Mouse (Mus musculus) myocyte (in vitro differentiated cells): Measurements from ENCODE around the gene Crtap. TPM values are rescaled to one million over a fixed set of nuclear protein-coding genes. Genes with fewer than 3 reads are reported as not detected.

ENCODE experiments used
- H3K27me3 ChIP-seq: one replicate; pipeline ENCODE4 v1.6.1; 2011; ENCODE audit not compliant: control insufficient read depth, insufficient read depth, insufficient read length
- H3K36me3 ChIP-seq: one replicate; pipeline ENCODE4 v1.6.1; 2011; ENCODE audit not compliant: control insufficient read depth, insufficient read depth
- H3K4me2 ChIP-seq: one replicate; pipeline ENCODE4 v1.6.1; 2011; ENCODE audit warnings: low read depth, control low read depth
- H3K4me3 ChIP-seq: one replicate; pipeline ENCODE4 v1.5.1; 2011; ENCODE audit warnings: mild to moderate bottlenecking, control low read depth, moderate library complexity
- H3K79me2 ChIP-seq: one replicate; pipeline ENCODE4 v1.6.1; 2011; ENCODE audit not compliant: control insufficient read depth, insufficient read depth
- H3ac ChIP-seq: one replicate; pipeline ENCODE4 v1.6.1; 2011; ENCODE audit not compliant: control insufficient read depth, insufficient read length
- CEBPB ChIP-seq: IDR thresholded peaks from 2 replicates; pipeline ENCODE4 v1.6.1; 2011; ENCODE audit warnings: mild to moderate bottlenecking, moderate library complexity; ENCODE audit not compliant: poor library complexity, insufficient read depth, severe bottlenecking
- E2F4 ChIP-seq: IDR thresholded peaks from one replicate; pipeline ENCODE4 v1.6.1; 2011; ENCODE audit warnings: mild to moderate bottlenecking, control low read depth, moderate library complexity; ENCODE audit not compliant: insufficient read depth
- MAX ChIP-seq: IDR thresholded peaks from one replicate; pipeline ENCODE4 v1.6.1; 2011; ENCODE audit warnings: low read depth, mild to moderate bottlenecking, control low read depth
- MYOD1 ChIP-seq, 3 experiments: IDR thresholded peaks; one replicate each; pipeline ENCODE4 v1.6.1; 2011; ENCODE audit warnings: control low read depth in 2 of 3, low read depth in 2 of 3, mild to moderate bottlenecking in 2 of 3, moderate library complexity in 1 of 3; ENCODE audit not compliant: insufficient read length in 2 of 3, control insufficient read depth in 1 of 3
- MYOG ChIP-seq, 3 experiments: IDR thresholded peaks; one replicate each; pipeline ENCODE4 v1.6.1; 2011; ENCODE audit warnings: control low read depth in 2 of 3, low read depth in 2 of 3, mild to moderate bottlenecking in 2 of 3; ENCODE audit not compliant: insufficient read length in 2 of 3, control insufficient read depth in 1 of 3, insufficient read depth in 1 of 3
- POLR2A ChIP-seq: IDR thresholded peaks from one replicate; pipeline ENCODE4 v1.6.1; 2011; ENCODE audit warnings: low read depth, mild to moderate bottlenecking, control low read depth, moderate library complexity; ENCODE audit not compliant: insufficient read length
- POLR2AphosphoS2 ChIP-seq: IDR thresholded peaks from one replicate; pipeline ENCODE4 v1.6.1; 2011; ENCODE audit warnings: low read depth, control low read depth; ENCODE audit not compliant: insufficient read length
- REST ChIP-seq: IDR thresholded peaks from one replicate; pipeline ENCODE4 v1.6.1; 2011; ENCODE audit warnings: mild to moderate bottlenecking, control low read depth, moderate library complexity; ENCODE audit not compliant: insufficient read depth, insufficient read length
- SRF ChIP-seq: IDR thresholded peaks from one replicate; pipeline ENCODE4 v1.6.1; 2011; ENCODE audit warnings: low read depth; ENCODE audit not compliant: control insufficient read depth, insufficient read length
- TCF12 ChIP-seq: IDR thresholded peaks from one replicate; pipeline ENCODE4 v1.6.1; 2011; ENCODE audit warnings: mild to moderate bottlenecking, control low read depth; ENCODE audit not compliant: poor library complexity, insufficient read depth, severe bottlenecking
- TCF3 ChIP-seq: IDR thresholded peaks from one replicate; pipeline ENCODE4 v1.6.1; 2011; ENCODE audit warnings: low read depth, control low read depth; ENCODE audit not compliant: insufficient read length
- USF1 ChIP-seq: IDR thresholded peaks from one replicate; pipeline ENCODE4 v1.6.1; 2011; ENCODE audit warnings: low read depth, mild to moderate bottlenecking, control low read depth, moderate library complexity
- polyA plus RNA-seq: library from polyadenylated mRNA; unstranded; fragments of >200 nt; fragmentation: generic; extraction: Trizol; gene quantifications from one replicate; pipeline ENCODE4 v1.2.1, GENCODE M21; 2012; ENCODE audit warnings: missing spikeins

Gene Crtap
- polyA plus RNA-seq, 1 experiment: 66.3 TPM

GRCm38 (mm10) chr9:114384691-114385090 is 5.8 kb downstream of the Crtap start:
- H3K4me2 ChIP-seq: no peak overlapping the region
- no peak overlapping the region for H3ac ChIP-seq
- TF ChIP-seq POLR2AphosphoS2: no peak
- H3K79me2 ChIP-seq: no peaks in the 10 kb centered on the region
- no peaks in the 10 kb centered on the region for H3K36me3 ChIP-seq
- no peak overlapping the region for H3K4me3 ChIP-seq
- H3K27me3 ChIP-seq: no peaks in the 10 kb centered on the region

- no peak for TF ChIP-seq TCF3
- TF ChIP-seq MYOG (IDR thresholded peaks at IDR 0.05; ENCODE audit: control insufficient read depth in 1 of 3, insufficient read depth in 1 of 3, insufficient read length in 2 of 3, low read depth in 2 of 3): no peak
- TF ChIP-seq E2F4: no peak
- no peak for TF ChIP-seq MAX
- no peak for TF ChIP-seq REST
- no peak for TF ChIP-seq TCF12
- no peak for TF ChIP-seq USF1
- TF ChIP-seq SRF: no peak
- no peak for TF ChIP-seq POLR2A
- no peak for TF ChIP-seq POLR2AphosphoS2
- TF ChIP-seq CEBPB: no peak
- TF ChIP-seq MYOD1 (IDR thresholded peaks at IDR 0.05; ENCODE audit: control insufficient read depth in 1 of 3, insufficient read length in 2 of 3, low read depth in 2 of 3): no peak
Measured at GRCm38 (mm10) chr9:114382936-114383710, 7.4 kb downstream of the Crtap start.

GRCm38 (mm10) chr9:114380881-114381733 is 9.4 kb downstream of the Crtap start:
- no peaks in the 10 kb centered on the region for H3K79me2 ChIP-seq
- no peaks in the 10 kb centered on the region for H3K36me3 ChIP-seq
- H3K4me2 ChIP-seq: no peak overlapping the region
- H3K4me3 ChIP-seq: no peak overlapping the region
- H3ac ChIP-seq: no peak overlapping the region
- TF ChIP-seq E2F4: no peak
- no peak for TF ChIP-seq POLR2A
- TF ChIP-seq USF1: no peak
- no peak for TF ChIP-seq POLR2AphosphoS2
- no peak for TF ChIP-seq REST
- no peak for TF ChIP-seq TCF12
- no peak for TF ChIP-seq MYOD1 (IDR thresholded peaks at IDR 0.05; ENCODE audit: control insufficient read depth in 1 of 3, insufficient read length in 2 of 3, low read depth in 2 of 3)
- TF ChIP-seq MAX: no peak
- no peak for TF ChIP-seq TCF3
- no peak for TF ChIP-seq MYOG (IDR thresholded peaks at IDR 0.05; ENCODE audit: control insufficient read depth in 1 of 3, insufficient read depth in 1 of 3, insufficient read length in 2 of 3, low read depth in 2 of 3)
- no peak for TF ChIP-seq SRF
- no peak for TF ChIP-seq CEBPB
- H3K27me3 ChIP-seq: no peaks in the 10 kb centered on the region

More at GRCm38 (mm10) chr9:114382936-114383710, 7.4 kb downstream of the Crtap start:
- H3K4me2 ChIP-seq: no peak overlapping the region
- no peak overlapping the region for H3ac ChIP-seq
- H3K36me3 ChIP-seq: no peaks in the 10 kb centered on the region
- no peaks in the 10 kb centered on the region for H3K27me3 ChIP-seq
- no peak overlapping the region for H3K4me3 ChIP-seq
- no peaks in the 10 kb centered on the region for H3K79me2 ChIP-seq

DNA sequence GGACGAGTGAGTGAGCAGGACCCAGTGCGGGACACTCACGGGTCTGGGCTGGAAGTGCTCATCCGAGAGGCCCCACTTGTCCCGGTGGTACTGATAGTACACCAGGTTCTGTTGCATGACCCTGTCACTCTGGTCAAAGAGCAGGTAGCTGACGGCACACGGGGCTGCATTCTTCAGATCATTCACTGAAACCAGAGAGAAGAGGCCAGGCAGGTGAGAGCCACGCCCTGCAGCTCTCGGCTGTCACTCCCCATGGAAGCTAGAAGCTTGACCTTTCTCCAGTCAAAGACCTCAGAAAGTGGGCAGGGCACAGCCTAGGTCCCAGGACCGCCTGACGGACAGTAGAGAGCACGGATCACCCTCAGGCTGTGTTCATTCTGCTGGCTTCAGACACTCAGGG is 10.6 kb downstream of the Crtap start:
- H3K79me2 ChIP-seq: no peaks in the 10 kb centered on the region
- H3K4me3 ChIP-seq: no peak overlapping the region
- H3K27me3 ChIP-seq: no peaks in the 10 kb centered on the region
- H3K36me3 ChIP-seq: no peaks in the 10 kb centered on the region
- no peak overlapping the region for H3K4me2 ChIP-seq
- H3ac ChIP-seq: no peak overlapping the region
- TF ChIP-seq MAX (no peak), CEBPB (no peak), USF1 (no peak), TCF12 (no peak), REST (no peak), SRF (no peak), TCF3 (no peak), POLR2AphosphoS2 (no peak), E2F4 (no peak), POLR2A (no peak), MYOG (IDR thresholded peaks at IDR 0.05; ENCODE audit: control insufficient read depth in 1 of 3, insufficient read depth in 1 of 3, insufficient read length in 2 of 3, low read depth in 2 of 3) (no peak)

- H3K4me3 ChIP-seq: no peak overlapping the region
- H3K27me3 ChIP-seq: no peaks in the 10 kb centered on the region
- TF ChIP-seq MAX (no peak), POLR2AphosphoS2 (no peak), CEBPB (no peak), TCF12 (no peak), E2F4 (no peak)
- no peak overlapping the region for H3K4me2 ChIP-seq
- H3K79me2 ChIP-seq: no peaks in the 10 kb centered on the region
- no peak overlapping the region for H3ac ChIP-seq
- no peaks in the 10 kb centered on the region for H3K36me3 ChIP-seq
Measured at GRCm38 (mm10) chr9:114377168-114377567, 13.3 kb downstream of the Crtap start.
